Mouse (Mus musculus) neutrophil, adult 5-6 weeks (primary cell): ENCODE results near the gene H1fx. TPM values are rescaled to one million over a fixed set of nuclear protein-coding genes. Genes with fewer than 3 reads are reported as not detected.
"Not testable (repeated sequence)": the region's sequence is repeated elsewhere in the genome, so short reads cannot be mapped to it uniquely, and the experiment has no call there.

ENCODE experiments used
- ATAC-seq: fragments of 151-379, 151-347 bp; 2 replicates; pipeline ENCODE4 v1.8.0; 2017; ENCODE audit warnings: mild to moderate bottlenecking, moderate TSS enrichment; ENCODE audit not compliant: insufficient number of reproducible peaks, poor library complexity, low FRiP score, severe bottlenecking; ENCODE audit errors: extremely low read depth
- total RNA-seq: library from RNA; stranded (forward); fragments of 200-1000 nt; gene quantifications from 2 replicates; pipeline ENCODE4 v1.2.3, GENCODE M21; 2017

The H1fx gene
- total RNA-seq, 1 experiment from 2014 or later: not detected

GRCm38 (mm10) chr6:87991216-87991615 lies 9.8 kb upstream of the H1fx start:
- ATAC-seq: no peak

- no peak for ATAC-seq
These were observed 1.1 kb upstream of the H1fx start for GRCm38 (mm10) chr6:87982506-87982905.

GRCm38 (mm10) chr6:87981030-87981485 lies 379 bp downstream of the H1fx start:
- no peak for ATAC-seq

- ATAC-seq: no peak
These were observed 935 bp downstream of the H1fx start for GRCm38 (mm10) chr6:87980374-87981029.

GRCm38 (mm10) chr6:87979728-87980127 lies 1.7 kb downstream of the H1fx start:
- no peak for ATAC-seq

GRCm38 (mm10) chr6:87970041-87970440 lies 11.4 kb downstream of the H1fx start:
- no peak for ATAC-seq

GRCm38 (mm10) chr6:87962457-87962856 lies 19.0 kb downstream of the H1fx start:
- not testable (repeated sequence) for ATAC-seq

GRCm38 (mm10) chr6:87942179-87942578 lies 39.3 kb downstream of the H1fx start:
- no peak for ATAC-seq

- no peak for ATAC-seq
These were observed 42.5 kb downstream of the H1fx start for GRCm38 (mm10) chr6:87938941-87939340.

- ATAC-seq: no peak
These were observed 44.2 kb downstream of the H1fx start for GRCm38 (mm10) chr6:87937178-87937788.

GRCm38 (mm10) chr6:87935037-87935436 lies 46.4 kb downstream of the H1fx start:
- no peak for ATAC-seq

Other genes with a start within 250 kb of the H1fx start
- gene Gp9, start 203.6 kb downstream of the H1fx start, total RNA-seq: 13.3 and 13.5 TPM in 2 replicates
- gene Rab43, start 169.5 kb downstream of the H1fx start, total RNA-seq: 29.3 and 47.0 TPM in 2 replicates
- gene Gm45140, start 145.8 kb downstream of the H1fx start, total RNA-seq: 17.8 and 23.3 TPM in 2 replicates
- gene Isy1, start 142.8 kb downstream of the H1fx start, total RNA-seq: 26.0 and 48.2 TPM in 2 replicates
- 523 and 558 TPM in 2 replicates for gene Cnbp, start 130.5 kb downstream of the H1fx start, total RNA-seq
- 67.4 and 77.5 TPM in 2 replicates for gene Copg1, start 93.8 kb downstream of the H1fx start, total RNA-seq
- 41.1 and 63.9 TPM in 2 replicates for gene Hmces, start 67.7 kb downstream of the H1fx start, total RNA-seq
- 148 and 159 TPM in 2 replicates for gene Rab7, start 63.6 kb upstream of the H1fx start, total RNA-seq
- 56.1 and 60.4 TPM in 2 replicates for gene Rpn1, start 102.8 kb upstream of the H1fx start, total RNA-seq
- 1.8 and 4.9 TPM in 2 replicates for gene Gata2, start 212.3 kb upstream of the H1fx start, total RNA-seq
- not detected in 2 replicates for gene Dnajb8, start 240.6 kb upstream of the H1fx start, total RNA-seq